Mouse (Mus musculus) NIH3T3 (cell line): ENCODE results near the gene Nuf2.
"Not testable (repeated sequence)": the region's sequence is repeated elsewhere in the genome, so short reads cannot be mapped to it uniquely, and the experiment has no call there.

Experiments
- DNase-seq: peaks from one replicate; pipeline ENCODE4 v3.0.0-alpha.2; 2012; ENCODE audit warnings: low read depth

The Nuf2 gene

DNA sequence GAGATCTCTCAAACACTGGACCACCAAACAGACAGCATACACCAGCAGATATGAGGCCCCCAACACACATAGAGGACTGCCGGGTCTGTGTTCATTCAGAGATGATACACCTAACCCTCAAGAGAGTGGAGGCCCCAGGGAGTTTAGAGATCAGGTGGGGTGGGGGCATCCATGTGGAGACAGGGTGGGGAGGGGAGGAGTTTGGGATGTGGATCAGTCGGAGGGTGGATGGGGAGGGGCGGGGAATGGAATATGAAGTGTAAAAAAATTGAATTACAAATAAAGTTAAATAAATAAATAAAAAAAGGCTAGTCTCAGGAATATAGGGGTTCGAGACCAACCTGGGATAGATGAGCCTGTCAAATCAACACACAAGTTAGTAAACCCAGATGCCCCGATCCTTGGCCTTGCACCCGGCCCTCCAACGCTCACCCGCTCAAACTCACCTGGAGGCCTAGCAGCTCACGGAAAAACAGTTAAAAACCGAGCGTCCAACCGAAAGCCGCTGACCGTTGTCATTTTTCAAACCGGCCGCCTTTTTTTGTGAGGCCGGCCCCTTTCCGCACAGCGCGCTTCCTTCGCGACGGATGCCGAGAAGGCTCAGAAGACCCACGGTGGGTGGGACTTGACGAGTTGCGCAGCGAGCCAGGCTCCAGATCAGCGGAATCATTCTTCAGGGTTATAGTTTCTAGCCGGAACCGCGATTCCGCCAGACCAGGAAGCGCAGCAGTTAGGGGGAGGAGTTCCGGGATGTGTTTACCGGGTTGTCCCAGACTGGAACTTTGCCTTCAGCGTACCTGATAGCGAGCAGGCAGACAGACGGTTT, at the start of gene Nuf2:
Gene Nuf2 (minus strand): TSS at position 589 of the 826 bp plus-strand sequence.
- peak; percentile 99 for DNase-seq

DNA sequence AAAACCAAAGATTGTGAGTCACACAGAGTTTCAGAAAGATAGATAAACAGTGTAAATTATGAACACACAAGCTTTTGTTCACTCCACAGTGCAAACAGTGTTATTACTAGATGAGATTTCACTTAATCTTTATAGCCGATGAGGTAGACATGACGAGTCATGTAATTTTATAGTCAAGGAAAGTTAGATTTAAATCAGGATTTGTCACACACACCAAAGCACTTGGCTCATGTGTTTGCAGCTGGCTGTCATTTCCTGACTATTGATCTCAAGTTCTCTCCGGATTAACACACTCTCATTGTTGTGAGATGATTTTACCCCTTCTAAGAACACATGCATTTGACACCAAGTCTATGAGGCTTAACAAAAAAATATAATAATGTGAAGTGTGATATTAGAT, 48.3 kb upstream of the Nuf2 start:
- peak; percentile 26 for DNase-seq

DNA sequence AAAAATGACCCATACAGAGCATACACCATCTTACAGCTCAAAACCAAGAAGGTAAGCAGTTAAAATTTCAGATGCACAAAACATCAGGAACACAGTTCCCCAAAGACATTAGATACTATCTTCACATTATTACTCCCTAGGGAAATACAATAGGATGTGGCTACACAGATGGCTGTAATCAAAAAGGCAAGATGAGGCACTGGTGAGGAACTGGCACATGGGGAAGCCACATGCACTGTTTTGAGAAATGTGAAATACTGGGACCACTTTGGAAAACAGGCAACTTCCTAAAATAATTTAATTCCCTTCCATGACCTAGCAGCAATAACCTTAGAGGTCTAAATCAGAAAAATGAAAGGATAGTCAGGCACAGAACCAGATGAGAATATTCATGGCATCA, 42.9 kb upstream of the Nuf2 start:
- DNase-seq = no peak

DNA sequence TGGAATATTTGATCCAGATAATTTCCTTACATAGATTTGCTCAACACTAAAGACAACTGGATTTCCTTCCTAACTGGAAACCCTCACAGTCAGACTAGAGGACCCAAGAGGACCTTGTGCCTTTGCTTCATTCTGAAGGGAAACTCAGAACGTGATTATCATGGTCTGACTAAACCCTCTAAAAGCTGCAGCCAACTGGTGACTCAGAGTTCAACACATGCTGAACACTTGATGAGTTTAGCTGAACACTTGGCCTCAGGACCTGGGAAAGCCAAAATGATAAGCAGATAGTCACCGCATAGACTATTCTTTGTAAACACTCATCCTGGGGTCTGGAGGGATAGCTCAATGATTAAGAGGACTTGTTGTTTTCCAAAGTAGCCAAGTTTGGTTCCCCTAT, 24.4 kb upstream of the Nuf2 start:
- peak; percentile 84 for DNase-seq

GRCm38 (mm10) chr1:169555019-169555418, 23.8 kb upstream of the Nuf2 start:
- DNase-seq = peak; percentile 44

GRCm38 (mm10) chr1:169553446-169553845, 22.2 kb upstream of the Nuf2 start:
- no peak for DNase-seq

- no peak for DNase-seq
These were observed 9.2 kb upstream of the Nuf2 start for GRCm38 (mm10) chr1:169540415-169540814.

GRCm38 (mm10) chr1:169531702-169532535, 655 bp upstream of the Nuf2 start:
- DNase-seq = peak; percentile 89

DNA sequence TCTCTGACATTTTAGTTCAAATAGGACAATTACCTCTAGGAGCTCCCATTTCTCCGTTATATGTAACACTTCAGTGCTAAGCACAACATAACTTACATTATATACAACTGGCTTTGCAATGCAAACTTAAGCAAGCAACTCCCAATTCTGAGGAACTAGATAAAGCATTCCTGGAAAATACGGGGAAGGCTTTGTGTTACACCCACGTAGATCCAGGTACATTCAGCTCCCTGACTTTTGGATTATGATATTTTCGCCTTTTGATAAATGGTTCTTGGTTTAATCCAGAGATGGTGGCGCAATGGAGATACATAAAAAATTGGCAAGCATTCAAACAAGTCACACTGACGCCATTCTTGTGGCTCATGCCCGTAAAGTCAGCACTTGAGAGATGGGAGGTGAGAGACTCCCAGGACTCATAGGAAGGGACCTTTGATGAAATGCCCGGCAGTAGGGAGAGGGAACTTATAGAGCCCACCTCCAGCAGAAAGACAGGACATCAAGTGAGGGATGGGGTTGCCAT, 1.2 kb downstream of the Nuf2 start:
- no peak for DNase-seq

DNA sequence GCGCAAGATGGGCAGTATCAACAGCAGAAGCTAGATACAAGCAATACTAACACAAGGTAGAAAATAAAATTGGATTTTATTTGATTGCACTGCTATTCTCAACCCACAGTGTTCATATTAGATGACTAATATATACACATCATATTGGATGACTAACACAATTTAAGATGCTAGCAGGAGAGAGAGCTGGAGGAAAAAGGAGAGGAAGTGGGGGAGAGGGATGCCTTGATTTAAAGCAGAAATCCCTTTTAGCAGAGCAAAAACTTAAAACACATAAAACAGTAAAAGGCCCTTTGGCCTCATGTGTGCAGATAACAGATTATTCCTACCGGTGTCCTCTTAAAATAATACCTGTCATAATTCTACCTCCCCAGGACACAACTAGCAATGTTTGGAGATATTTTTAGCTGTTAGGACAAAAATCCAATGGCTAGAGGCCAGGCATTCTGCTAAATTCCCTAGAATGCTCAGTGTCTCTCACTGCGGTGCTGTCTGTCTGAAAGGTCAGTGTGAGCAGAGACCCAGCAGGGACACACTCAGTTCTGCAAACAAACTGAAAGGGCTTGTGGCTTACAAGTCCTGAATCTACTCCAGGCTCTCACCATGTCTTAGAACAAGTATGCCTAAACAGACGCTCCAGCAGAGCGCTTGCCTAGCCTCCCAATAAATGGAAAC, 5.1 kb downstream of the Nuf2 start:
- DNase-seq = peak; percentile 59

DNA sequence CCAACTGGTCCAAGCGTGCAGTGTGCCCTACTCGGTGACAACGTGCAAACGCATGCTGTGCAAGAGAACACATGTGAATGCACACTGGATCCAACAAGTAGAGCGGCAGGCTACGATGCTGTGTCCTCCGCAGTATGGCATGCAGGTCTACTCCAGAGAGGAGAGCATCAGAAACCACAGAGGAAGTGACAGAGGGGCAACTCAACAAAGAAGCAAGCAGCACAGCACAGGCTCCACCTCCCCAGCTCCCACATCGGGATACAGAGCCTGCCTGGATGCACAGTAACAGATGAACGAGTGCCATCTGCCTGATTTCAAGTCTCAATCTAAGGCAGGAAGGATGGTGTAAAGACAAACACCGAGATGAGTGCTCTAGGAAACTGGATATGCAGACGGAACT, 11.9 kb downstream of the Nuf2 start:
- no peak for DNase-seq

DNA sequence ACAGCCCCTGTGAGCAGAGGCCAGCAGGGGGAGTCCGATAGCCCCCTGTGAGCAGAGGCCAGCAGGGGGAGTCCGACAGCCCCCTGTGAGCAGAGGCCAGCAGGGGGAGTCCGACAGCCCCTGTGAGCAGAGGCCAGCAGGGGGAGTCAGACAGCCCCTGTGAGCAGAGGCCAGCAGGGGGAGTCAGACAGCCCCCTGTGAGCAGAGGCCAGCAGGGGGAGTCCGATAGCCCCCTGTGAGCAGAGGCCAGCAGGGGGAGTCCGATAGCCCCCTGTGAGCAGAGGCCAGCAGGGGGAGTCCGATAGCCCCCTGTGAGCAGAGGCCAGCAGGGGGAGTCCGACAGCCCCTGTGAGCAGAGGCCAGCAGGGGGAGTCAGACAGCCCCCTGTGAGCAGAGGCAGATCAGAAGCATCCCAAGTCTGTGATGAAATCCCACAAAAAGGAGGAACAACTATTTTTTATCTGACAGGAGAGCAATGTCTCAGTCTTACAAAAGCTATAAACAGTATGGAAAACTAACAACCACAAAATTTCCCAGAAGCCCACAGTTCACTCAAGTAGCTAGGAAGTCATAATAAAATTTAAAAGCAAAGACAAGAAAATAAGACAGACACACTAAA, 13.3 kb downstream of the Nuf2 start:
- DNase-seq = not testable (repeated sequence)

DNA sequence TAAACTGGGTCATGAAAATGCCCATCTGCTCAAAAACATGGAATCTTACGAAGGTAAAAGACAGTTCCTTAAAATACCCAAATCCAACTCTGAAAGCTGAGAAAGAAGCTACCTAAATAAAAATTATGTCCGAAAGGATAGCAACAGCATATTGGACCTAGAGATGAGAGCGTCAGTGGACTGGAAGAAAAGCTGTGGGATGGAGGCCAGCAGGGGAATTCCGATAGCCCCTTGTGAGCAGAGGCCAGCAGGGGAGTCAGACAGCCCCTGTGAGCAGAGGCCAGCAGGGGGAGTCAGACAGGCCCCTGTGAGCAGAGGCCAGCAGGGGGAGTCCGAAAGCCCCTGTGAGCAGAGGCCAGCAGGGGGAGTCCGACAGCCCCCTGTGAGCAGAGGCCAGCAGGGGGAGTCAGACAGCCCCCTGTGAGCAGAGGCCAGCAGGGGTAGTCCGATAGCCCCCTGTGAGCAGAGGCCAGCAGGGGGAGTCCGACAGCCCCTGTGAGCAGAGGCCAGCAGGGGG, 13.8 kb downstream of the Nuf2 start:
- DNase-seq = peak; percentile 57

GRCm38 (mm10) chr1:169506354-169506753, 24.9 kb downstream of the Nuf2 start:
- DNase-seq = no peak

DNA sequence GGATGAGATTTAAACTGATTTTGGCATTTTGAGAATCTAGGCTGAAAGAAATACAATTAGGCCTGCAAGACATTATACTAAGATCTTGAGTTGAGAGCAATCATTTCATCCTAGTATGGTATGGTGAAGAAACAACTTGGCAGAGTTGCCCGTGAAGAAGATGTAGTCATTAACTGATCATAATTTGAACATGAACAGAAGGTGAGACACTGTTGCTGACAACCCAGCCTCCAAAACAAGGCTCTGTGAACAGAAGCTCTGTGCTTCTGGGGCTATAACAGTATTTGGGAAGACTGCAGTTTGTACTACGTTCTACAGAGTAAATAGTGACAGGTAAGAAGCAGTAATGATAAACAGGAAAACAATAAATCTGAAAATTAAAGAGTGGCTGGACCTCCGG, 28.4 kb downstream of the Nuf2 start:
- DNase-seq = no peak

- DNase-seq = peak; percentile 57
These were observed 35.6 kb downstream of the Nuf2 start for GRCm38 (mm10) chr1:169495621-169496020.

DNA sequence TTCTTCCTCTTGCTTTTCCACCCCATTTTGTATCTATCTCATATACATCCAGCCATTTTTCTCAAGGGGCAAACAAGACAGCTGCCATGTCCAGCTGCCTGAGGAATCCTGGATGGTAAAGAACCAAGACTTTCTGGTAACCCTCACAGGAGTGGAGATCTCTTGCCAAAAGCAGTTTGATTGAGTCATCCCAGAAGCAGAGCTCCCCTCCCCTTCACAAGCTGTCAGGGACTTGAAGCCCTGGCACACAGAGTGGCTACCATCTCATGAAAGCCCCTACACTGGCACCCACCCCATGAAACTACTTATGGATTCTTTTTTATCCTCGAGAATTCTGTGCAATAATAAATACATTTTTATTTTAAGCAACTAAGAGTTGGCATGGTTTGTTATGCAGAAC, 39.7 kb downstream of the Nuf2 start:
- DNase-seq = no peak

GRCm38 (mm10) chr1:169485408-169485885, 45.8 kb downstream of the Nuf2 start:
- peak; percentile 63 for DNase-seq

- no peak for DNase-seq
These were observed 46.7 kb downstream of the Nuf2 start for GRCm38 (mm10) chr1:169484565-169484964.

DNA sequence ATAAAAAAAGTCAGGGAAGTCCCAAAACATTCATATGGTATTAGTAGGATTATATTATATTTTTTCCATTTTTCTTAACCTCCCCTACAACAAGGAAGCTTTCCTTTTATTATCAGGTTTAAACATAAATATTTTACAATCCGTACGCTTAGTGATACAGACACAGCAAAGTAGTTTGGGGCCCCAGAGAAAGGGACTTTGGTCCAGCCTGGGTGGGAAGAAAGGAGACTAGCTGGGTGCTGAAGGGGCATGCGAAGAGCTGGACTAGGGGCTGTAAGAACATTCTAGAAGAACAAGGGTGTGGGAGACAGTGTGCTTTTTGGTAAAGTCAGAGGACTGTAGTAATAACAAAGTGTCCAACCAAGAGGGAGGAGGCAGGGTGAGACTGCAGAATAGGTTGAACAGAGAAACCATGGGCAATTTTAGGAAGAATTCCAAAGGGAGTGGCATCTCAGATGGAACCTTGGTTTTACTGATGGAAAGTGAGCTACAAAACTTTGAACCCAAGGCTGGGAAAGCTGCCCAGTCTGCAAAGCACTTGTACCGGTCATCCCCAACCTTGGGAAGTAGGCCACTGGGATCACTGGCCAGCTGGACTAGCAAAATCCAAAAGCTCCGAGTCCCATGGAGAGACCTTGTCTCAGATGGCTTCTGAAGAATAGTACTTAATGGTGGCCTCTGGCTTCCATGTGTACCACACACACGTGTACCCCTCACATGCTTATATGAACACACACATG, 48.5 kb downstream of the Nuf2 start:
- DNase-seq = no peak

GRCm38 (mm10) chr1:169471185-169471584, 60.1 kb downstream of the Nuf2 start:
- DNase-seq = no peak
